Mouse (Mus musculus) spleen, adult 2 months (tissue): ENCODE results near the gene Actl6b.
A peak's percentile ranks its signal among the peaks of the same experiment; 100 is the strongest.

ENCODE experiments used
- CTCF ChIP-seq: fragments of 200-500 bp; IDR thresholded peaks from 2 replicates; pipeline ENCODE4 v1.5.1; 2011; ENCODE audit warnings: mild to moderate bottlenecking, inconsistent platforms; ENCODE audit not compliant: insufficient read depth, insufficient read length, insufficient replicate concordance; ENCODE audit errors: extremely low read depth
- POLR2A ChIP-seq: fragments of 200-500 bp; IDR thresholded peaks from 2 replicates; pipeline ENCODE4 v1.6.1; 2011; ENCODE audit warnings: low read depth, low read length, inconsistent platforms

GRCm38 (mm10) chr5:137600619-137601364 is 47.5 kb downstream of the Actl6b start, which contains the start of gene Mospd3:
- TF ChIP-seq CTCF (no peak), POLR2A (peak; percentile 89)
